Mouse (Mus musculus) hindbrain, embryonic 16.5 days (tissue): ENCODE results near the gene Flvcr1. TPM values are rescaled to one million over a fixed set of nuclear protein-coding genes. Genes with fewer than 3 reads are reported as not detected.
"Not testable (repeated sequence)": the region's sequence is repeated elsewhere in the genome, so short reads cannot be mapped to it uniquely, and the experiment has no call there.

Experiments used
- ATAC-seq: fragments of 200-750 bp; cut with Nextera tagmentation; 2 replicates; pipeline ENCODE4 v1.8.0; 2017; ENCODE audit warnings: moderate TSS enrichment, moderate library complexity
- H3K27ac ChIP-seq: fragments of 300-500 bp; sonication (generic); 2 replicates; pipeline ENCODE4 v1.5.1; 2014; ENCODE audit warnings: low read depth, mild to moderate bottlenecking, control low read depth, low read length, moderate library complexity
- H3K27me3 ChIP-seq: fragments of 300-500 bp; sonication (generic); replicated peaks from 2 replicates; pipeline ENCODE4 v1.6.1; 2014; ENCODE audit warnings: low read length; ENCODE audit not compliant: control insufficient read depth, insufficient read depth
- H3K36me3 ChIP-seq: fragments of 300-500 bp; sonication (generic); 2 replicates; pipeline ENCODE4 v1.6.1; 2014; ENCODE audit warnings: mild to moderate bottlenecking, low read length, moderate library complexity, mixed read lengths; ENCODE audit not compliant: control insufficient read depth, insufficient read depth
- H3K4me1 ChIP-seq: fragments of 300-500 bp; sonication (generic); 2 replicates; pipeline ENCODE4 v1.6.1; 2014; ENCODE audit warnings: low read depth, low read length; ENCODE audit not compliant: control insufficient read depth, insufficient read depth
- H3K4me2 ChIP-seq: fragments of 300-500 bp; sonication (generic); 2 replicates; pipeline ENCODE4 v1.6.1; 2014; ENCODE audit warnings: mild to moderate bottlenecking, low read length, control low read depth, moderate library complexity
- H3K4me3 ChIP-seq: fragments of 300-500 bp; sonication (generic); 2 replicates; pipeline ENCODE4 v1.5.1; 2014; ENCODE audit warnings: mild to moderate bottlenecking, low read length, control low read depth, moderate library complexity
- H3K9ac ChIP-seq: fragments of 300-500 bp; sonication (generic); 2 replicates; pipeline ENCODE4 v1.6.1; 2014; ENCODE audit warnings: low read depth, mild to moderate bottlenecking, control low read depth, low read length, moderate library complexity
- H3K9me3 ChIP-seq: fragments of 300-500 bp; sonication (generic); 2 replicates; pipeline ENCODE4 v1.6.1; 2014; ENCODE audit warnings: mild to moderate bottlenecking, low read length, moderate library complexity; ENCODE audit not compliant: control insufficient read depth
- WGBS: fragments of 180-500 bp; shearing (Covaris S2); extraction: QIAGEN DNeasy Blood & Tissue Kit; methylation state at CpG from one replicate; pipeline ENCODE4 v1.1.7; 2014; 5-methylcytosine and 5-hydroxymethylcytosine counted together
- polyA plus RNA-seq: library from polyadenylated mRNA; unstranded; fragments of >200 nt; fragmentation: Nextera tagmentation; extraction: Ambion mirVana; gene quantifications from 2 replicates; pipeline ENCODE4 v1.2.1, GENCODE M21; 2015

Flvcr1 gene
- polyA plus RNA-seq, 1 experiment from 2014 or later = 8.6 TPM

DNA sequence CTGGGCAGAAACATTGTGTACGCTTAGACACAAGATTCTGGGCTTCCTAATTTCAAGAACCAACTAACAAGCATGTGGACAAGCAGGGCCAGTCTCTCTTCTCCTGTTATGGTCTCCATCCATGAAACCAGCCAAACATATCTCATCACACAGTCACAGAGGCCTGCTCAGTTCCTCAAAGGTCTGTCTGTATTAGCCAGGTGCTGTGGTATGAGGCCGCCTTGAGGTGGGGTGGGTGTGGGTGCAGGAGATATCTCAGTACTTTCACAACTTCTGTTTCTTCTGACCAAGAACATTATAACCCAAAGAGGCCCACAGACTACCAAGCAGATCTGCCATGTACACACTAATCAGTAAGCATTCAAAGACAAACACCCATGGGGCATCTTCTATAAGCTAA lies 19.3 kb upstream of the Flvcr1 start:
- WGBS = 98% methylated on average over 2 of the region's 2 CpGs
- no peak for ATAC-seq
- Histone ChIP-seq H3K9ac (no peak overlapping the region), H3K4me2 (no peak overlapping the region), H3K27me3 (no peaks in the 10 kb centered on the region), H3K36me3 (no peaks in the 10 kb centered on the region), H3K27ac (no peak overlapping the region), H3K9me3 (no peaks in the 10 kb centered on the region), H3K4me3 (no peak overlapping the region), H3K4me1 (no peaks in the 10 kb centered on the region)

DNA sequence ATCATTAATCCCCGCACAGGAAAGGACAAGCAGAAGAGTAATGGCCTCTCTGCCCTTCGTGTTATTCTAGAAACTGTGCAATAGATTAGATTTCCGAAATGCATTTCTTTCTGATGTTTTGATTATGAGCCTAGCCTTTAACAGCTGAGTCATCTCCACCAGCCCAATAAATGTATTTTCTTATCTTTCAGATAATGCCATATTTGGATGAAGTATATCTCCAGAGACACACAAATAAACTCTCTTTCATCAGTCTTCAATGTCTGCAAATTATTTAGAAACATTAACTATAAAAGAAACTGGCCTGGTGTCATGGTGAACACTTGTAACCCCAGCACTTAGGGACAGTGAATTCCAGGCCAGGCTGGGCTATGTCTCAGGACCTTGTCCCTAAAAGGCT lies 16.7 kb upstream of the Flvcr1 start:
- Histone ChIP-seq H3K36me3 (no peaks in the 10 kb centered on the region), H3K4me1 (no peaks in the 10 kb centered on the region), H3K27ac (no peak overlapping the region), H3K4me2 (no peak overlapping the region), H3K9ac (no peak overlapping the region), H3K4me3 (no peak overlapping the region), H3K27me3 (no peaks in the 10 kb centered on the region), H3K9me3 (no peaks in the 10 kb centered on the region)
- 85% methylated on average over 3 of the region's 3 CpGs for whole genome bisulfite sequencing
- ATAC-seq = no peak

DNA sequence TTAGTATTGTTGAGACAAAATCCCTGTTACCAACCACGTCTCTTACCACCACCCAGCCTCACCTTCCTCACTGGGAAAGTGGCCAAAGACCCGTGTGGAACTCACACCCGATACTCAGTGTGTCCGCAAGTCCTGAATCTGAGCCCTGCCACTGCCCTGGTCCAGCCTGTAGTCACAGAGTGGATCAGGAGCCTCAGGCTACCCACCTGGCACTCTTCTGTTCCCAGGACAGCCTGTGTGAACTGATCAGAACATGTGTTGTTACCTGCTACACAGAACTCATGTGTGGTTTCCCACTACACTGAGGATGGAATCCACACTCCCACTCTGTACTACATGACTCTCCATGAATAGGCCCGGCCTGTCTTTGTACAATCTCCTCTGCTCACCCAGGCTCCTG lies 16.1 kb upstream of the Flvcr1 start:
- Histone ChIP-seq H3K36me3 (no peaks in the 10 kb centered on the region), H3K9ac (no peak overlapping the region), H3K4me1 (no peaks in the 10 kb centered on the region), H3K4me3 (no peak overlapping the region), H3K9me3 (no peaks in the 10 kb centered on the region), H3K27me3 (no peaks in the 10 kb centered on the region), H3K4me2 (no peak overlapping the region), H3K27ac (no peak overlapping the region)
- WGBS = 82% methylated on average over 5 of the region's 5 CpGs
- no peak for ATAC-seq

DNA sequence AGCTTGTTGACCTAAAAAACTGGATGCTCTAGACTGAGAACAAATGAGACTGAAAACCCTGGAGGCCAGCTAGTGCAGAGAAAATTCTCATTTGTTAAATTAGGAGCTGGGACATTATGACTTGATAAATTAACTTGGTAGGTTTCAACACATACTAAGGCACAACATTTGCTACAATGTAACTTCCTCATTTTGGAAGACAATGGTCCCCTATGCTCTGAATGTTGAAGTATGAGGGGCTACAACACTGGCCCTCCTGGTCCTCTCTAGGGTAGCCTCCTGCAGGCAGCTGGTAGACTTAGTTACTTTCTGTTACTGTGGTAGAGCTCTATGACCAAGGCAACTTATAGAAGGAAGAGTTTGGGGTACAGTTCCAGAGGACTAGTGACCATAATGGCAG lies 15.4 kb upstream of the Flvcr1 start:
- ATAC-seq = no peak
- H3K4me1 ChIP-seq = no peaks in the 10 kb centered on the region
- no peak overlapping the region for H3K4me2 ChIP-seq
- H3K4me3 ChIP-seq = no peak overlapping the region
- H3K36me3 ChIP-seq = no peaks in the 10 kb centered on the region
- no peaks in the 10 kb centered on the region for H3K27me3 ChIP-seq
- H3K9ac ChIP-seq = no peak overlapping the region
- no peak overlapping the region for H3K27ac ChIP-seq
- H3K9me3 ChIP-seq = no peaks in the 10 kb centered on the region

DNA sequence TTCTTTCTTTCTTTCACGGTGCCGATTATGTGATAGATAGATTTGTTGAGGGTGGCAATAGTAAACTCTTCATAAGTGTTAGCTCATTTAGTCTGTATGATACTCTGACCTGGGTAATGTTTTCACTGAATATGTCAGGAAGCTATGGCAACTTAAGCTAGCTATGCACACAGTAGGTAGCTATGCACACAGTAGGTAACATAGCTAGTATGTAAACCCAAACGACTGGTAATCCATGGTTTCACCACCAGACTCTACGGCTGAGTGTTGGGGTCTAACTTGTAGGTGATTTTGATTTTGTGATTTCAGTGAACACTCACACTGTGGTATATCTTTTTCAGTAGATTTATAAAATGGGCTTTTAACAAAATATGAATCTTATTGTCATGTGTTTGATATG lies 12.0 kb upstream of the Flvcr1 start:
- 92% methylated on average over 4 of the region's 4 CpGs for WGBS
- Histone ChIP-seq H3K4me2 (no peak overlapping the region), H3K27ac (no peak overlapping the region), H3K9ac (no peak overlapping the region), H3K4me3 (no peak overlapping the region), H3K27me3 (no peaks in the 10 kb centered on the region), H3K4me1 (no peaks in the 10 kb centered on the region), H3K36me3 (no peaks in the 10 kb centered on the region), H3K9me3 (no peaks in the 10 kb centered on the region)
- no peak for ATAC-seq

DNA sequence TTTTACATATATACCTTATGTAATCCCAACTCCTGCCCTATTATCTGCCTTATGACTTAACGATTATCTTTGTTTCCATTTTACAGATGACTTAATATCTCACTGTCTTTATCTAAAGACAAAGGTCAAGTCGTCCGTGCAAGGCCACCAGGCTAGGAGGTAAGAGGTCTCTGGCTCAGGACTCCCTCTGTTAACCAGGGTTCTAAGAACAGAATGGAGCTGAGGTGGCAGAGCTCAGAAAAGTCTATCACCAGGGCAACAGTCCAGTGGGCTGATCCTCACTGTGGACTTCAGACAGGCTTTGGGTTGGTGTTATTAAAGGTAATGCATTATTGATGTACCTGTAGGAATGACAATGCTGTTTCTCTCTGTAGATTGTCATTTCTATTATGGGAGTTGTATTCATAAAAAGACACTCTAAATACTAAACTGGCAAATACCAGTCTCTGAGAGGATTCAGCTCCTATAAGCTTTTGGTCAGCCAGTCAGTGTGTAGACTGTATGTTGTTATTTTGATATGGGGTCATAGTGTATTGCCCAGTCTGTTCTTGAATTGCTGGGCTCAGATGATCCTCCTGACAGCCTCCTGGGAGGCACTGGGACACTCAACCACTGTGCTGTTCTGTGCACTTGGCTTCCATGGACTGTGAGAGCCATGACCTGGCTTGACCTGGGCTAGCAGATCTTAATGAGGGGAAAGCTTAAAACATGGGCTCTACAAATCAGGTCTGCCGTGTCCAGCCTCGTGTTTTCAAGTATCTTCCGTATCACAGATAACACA lies 10.8 kb upstream of the Flvcr1 start, which contains the start of gene Spata45:
Gene Spata45 (plus strand): TSS at position 86 of the 781 bp plus-strand sequence.
- no peaks in the 10 kb centered on the region for H3K36me3 ChIP-seq
- H3K4me2 ChIP-seq = no peak within 1 kb of the TSS
- H3K4me1 ChIP-seq = no peaks in the 10 kb centered on the region
- ATAC-seq = no peak
- no peak within 1 kb of the TSS for H3K27ac ChIP-seq
- no peaks in the 10 kb centered on the region for H3K9me3 ChIP-seq
- no peak within 1 kb of the TSS for H3K9ac ChIP-seq
- WGBS = 83% methylated on average over 6 of the region's 6 CpGs
- H3K27me3 ChIP-seq = no peaks in the 10 kb centered on the region
- H3K4me3 ChIP-seq = no peak within 1 kb of the TSS

DNA sequence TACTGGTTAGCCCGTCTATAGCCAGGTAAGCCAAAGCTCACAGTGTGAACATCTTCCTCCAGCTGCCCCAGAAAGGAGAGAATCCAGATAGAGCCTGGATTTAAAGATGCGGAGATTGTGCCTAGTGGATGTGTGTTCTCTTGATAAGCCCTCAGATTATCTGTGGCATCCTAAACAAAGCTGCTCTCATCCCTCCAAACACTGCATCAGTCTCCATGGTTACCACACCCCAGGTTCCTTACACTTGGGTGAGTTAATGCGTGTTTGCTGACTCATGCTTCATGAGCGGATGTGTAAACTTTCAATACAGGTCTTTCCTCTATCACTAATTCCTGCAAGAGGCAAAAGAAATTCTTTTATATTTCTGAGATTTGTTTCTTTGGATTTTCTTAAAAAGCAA lies 9.7 kb upstream of the Flvcr1 start:
- Histone ChIP-seq H3K27me3 (no peaks in the 10 kb centered on the region), H3K4me2 (no peak overlapping the region), H3K36me3 (no peaks in the 10 kb centered on the region), H3K27ac (no peak overlapping the region), H3K4me1 (no peaks in the 10 kb centered on the region), H3K9ac (no peak overlapping the region), H3K4me3 (no peak overlapping the region), H3K9me3 (no peaks in the 10 kb centered on the region)
- 30% methylated on average over 4 of the region's 4 CpGs for WGBS
- no peak for ATAC-seq

DNA sequence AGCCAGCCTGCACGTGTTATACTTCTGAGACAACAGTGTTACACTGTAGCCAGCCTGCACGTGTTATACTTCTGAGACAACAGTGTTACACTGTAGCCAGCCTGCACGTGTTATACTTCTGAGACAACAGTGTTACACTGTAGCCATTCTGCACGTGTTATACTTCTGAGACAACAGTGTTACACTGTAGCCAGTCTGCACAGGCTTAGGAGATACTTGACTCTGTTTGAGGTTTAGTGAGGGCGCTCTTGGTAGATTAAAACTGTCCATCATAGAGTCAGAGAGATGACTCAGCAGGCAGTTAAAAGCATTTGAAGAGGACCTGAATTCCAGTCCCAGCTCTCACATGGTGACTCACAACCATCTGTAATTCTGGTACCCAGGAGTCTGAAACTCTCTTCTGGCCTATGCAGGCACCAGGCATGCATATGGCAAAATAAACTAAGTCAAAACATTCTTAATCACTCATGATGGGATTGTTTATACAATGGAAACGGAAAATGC lies 5.0 kb upstream of the Flvcr1 start:
- not testable (repeated sequence) for H3K9me3 ChIP-seq, H3K4me3 ChIP-seq, H3K27me3 ChIP-seq, H3K4me1 ChIP-seq, ATAC-seq, H3K9ac ChIP-seq, H3K27ac ChIP-seq, H3K4me2 ChIP-seq, H3K36me3 ChIP-seq
- WGBS = 81% methylated on average over 6 of the region's 6 CpGs

DNA sequence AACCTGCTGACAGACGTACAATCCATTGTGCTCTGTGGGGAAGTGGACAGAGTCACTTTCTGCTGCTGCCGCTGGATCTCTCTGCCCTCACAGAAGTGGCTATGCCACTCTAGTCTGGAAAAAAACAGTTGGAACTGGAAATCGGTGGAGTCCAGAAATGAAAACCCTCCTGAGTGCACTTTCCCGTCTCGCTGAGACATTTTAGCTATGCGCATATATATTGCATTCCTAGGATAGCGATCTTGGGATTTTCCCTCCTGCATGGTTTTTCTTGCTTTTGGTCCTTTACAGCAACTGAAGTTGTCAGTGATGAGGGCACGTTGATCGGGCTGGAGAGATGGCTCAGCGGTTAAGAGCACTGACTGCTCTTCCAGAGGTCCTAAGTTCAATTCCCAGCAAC lies 4.2 kb upstream of the Flvcr1 start:
- Histone ChIP-seq H3K27me3 (no peaks in the 10 kb centered on the region), H3K27ac (no peak overlapping the region), H3K9ac (no peak overlapping the region), H3K4me2 (no peak overlapping the region), H3K4me1 (peaks cover 3% of the 10 kb centered on the region; the same call in 1 of the 2 replicates), H3K36me3 (no peaks in the 10 kb centered on the region), H3K9me3 (no peaks in the 10 kb centered on the region), H3K4me3 (no peak overlapping the region)
- 54% methylated on average over 10 of the region's 10 CpGs for WGBS
- no peak for ATAC-seq
